ENCODE assay signal across 14 mouse cellular contexts in genomic region chr10:40260305-40260704, GRCm38 (mm10).
"Had no signal": no experiment of that assay in that cellular context is flagged by ENCODE, and none has a peak within 500 bp of the region (broad histone marks: within the 10 kb centered on the region; RNA-seq: fewer than 3 reads in every experiment).

No protein-coding gene starts in this region.

- H3K9me3 ChIP-seq: megakaryocyte, embryonic 14.5 days; neural tube, embryonic 12.5 days had no signal

- H3K4me1 ChIP-seq: neural tube, embryonic 12.5 days had no signal

- DNase-seq: lung, postnatal 10 days; midbrain, embryonic 14.5 days; right cerebral cortex, postnatal 14 days; spleen, adult 18-20 months; thymus, adult 18-20 months; thymus, postnatal 14 days; thymus, postnatal 36 days had no signal

- H3K4me2 ChIP-seq: lung, embryonic 14.5 days; midbrain, embryonic 11.5 days; neural tube, embryonic 12.5 days had no signal

- ATAC-seq: liver, postnatal 0 days had no signal

- H3K36me3 ChIP-seq: neural tube, embryonic 12.5 days had no signal

- H3K9ac ChIP-seq: liver, embryonic 15.5 days; liver, postnatal 0 days; lung, embryonic 14.5 days; neural tube, embryonic 12.5 days had no signal

- H3K27ac ChIP-seq: liver, embryonic 15.5 days; macrophage; neural tube, embryonic 12.5 days had no signal

- H3K4me3 ChIP-seq: liver, embryonic 15.5 days; neural tube, embryonic 12.5 days had no signal

- H3K27me3 ChIP-seq: liver, embryonic 15.5 days; megakaryocyte, embryonic 14.5 days; neural tube, embryonic 12.5 days had no signal
